Comparison of ENCODE assay signal across 8 mouse cellular contexts in the genomic region with DNA sequence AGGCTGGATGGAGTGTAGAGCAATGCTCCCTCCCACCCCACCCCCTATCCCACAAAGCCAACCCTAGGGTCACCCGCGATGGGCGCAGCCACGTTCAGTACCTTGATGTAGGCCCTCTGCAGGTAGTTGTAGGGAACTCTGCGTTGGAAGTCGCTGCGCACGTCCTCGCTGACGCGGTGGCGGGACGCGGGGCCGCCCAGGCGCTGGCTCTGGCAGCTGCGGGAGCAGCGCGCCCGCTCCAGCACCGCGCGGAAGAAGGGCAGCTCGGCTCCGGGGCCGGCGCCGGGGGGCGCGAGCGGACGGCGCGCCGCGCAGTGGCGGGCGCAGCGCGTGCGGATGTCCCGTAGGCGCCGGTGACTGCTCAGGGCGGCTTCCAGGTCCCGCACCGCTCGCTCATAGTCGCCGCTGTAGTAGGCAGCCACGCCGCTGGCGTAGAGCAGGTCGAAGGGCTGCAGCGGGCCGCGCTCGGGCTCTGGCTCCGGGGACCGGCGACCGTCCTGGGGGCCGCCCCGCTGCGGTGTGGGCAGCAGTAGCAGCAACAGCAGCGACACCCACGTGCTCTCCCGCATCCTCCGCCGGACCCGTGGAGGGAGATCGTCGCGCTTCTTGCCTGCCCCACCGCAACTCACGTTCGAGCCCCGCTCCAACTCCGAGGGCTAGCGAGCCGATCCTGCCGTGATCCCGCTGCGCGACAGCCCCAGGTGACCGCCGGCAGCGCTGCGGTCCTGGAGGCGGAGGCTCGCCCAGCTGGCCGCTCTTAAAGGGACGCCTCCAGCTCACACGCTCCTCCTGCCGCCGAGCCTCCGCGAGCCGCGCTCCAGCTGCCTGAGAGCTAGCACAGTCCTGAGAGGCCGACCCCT. TPM values are rescaled to one million over a fixed set of nuclear protein-coding genes. Genes with fewer than 3 reads are reported as not detected.
A peak's percentile ranks its signal among the peaks of the same experiment; 100 is the strongest.
DNase-seq lines count a peak whose midpoint lies in the region; ATAC-seq and TF ChIP-seq lines count a peak whose summit lies in the region.

A gene (minus strand): TSS at position 670 of the 860 bp plus-strand sequence.

- no peak for TF ChIP-seq CTCF in ES-Bruce4 (IDR thresholded peaks at IDR 0.05; ENCODE audit: low read depth, low read length)

- intact Hi-C loops in heart, postnatal 14 days (cut with DNase I): loop anchor here (5.0 kb wide), 3 partner anchors 83 to 138 kb away; no protein-coding TSS in a partner anchor

- H3K9me3 ChIP-seq in ES-Bruce4 (replicated peaks; ENCODE audit: control insufficient read depth, insufficient read depth, low read length, poor library complexity, severe bottlenecking): no peaks in the 10 kb centered on the region; the same call in 1 of the 2 replicates
- H3K9me3 ChIP-seq in forebrain, embryonic 16.5 days (ENCODE audit: control insufficient read depth, low read length): no peaks in the 10 kb centered on the region
- no peaks in the 10 kb centered on the region for H3K9me3 ChIP-seq in liver, embryonic 15.5 days (replicated peaks)
- no peaks in the 10 kb centered on the region for H3K9me3 ChIP-seq in neural tube, embryonic 14.5 days (ENCODE audit: control insufficient read depth, low read length)

- no peak for TF ChIP-seq EP300 in ES-Bruce4 (IDR thresholded peaks at IDR 0.05; ENCODE audit: insufficient read depth, low read depth, low read length)

- no peaks in the 10 kb centered on the region for H3K36me3 ChIP-seq in ES-Bruce4 (ENCODE audit: control insufficient read depth, insufficient read depth, low read length, poor library complexity, severe bottlenecking)
- H3K36me3 ChIP-seq in forebrain, embryonic 16.5 days (ENCODE audit: control insufficient read depth, insufficient read depth): no peaks in the 10 kb centered on the region
- no peaks in the 10 kb centered on the region for H3K36me3 ChIP-seq in liver, embryonic 15.5 days (replicated peaks)
- no peaks in the 10 kb centered on the region for H3K36me3 ChIP-seq in neural tube, embryonic 14.5 days (ENCODE audit: control insufficient read depth, insufficient read depth, low read length)

- H3K4me3 ChIP-seq in ES-Bruce4 (ENCODE audit: low read depth, low read length): peak within 1 kb of the TSS; percentile 86
- H3K4me3 ChIP-seq in brown adipose tissue, adult 24 weeks (ENCODE audit: insufficient read depth, low read depth, low read length): peak within 1 kb of the TSS; percentile 67
- H3K4me3 ChIP-seq in forebrain, embryonic 16.5 days (replicated peaks; ENCODE audit: low read length): peak within 1 kb of the TSS; percentile 76
- H3K4me3 ChIP-seq in liver, embryonic 15.5 days (replicated peaks): peak within 1 kb of the TSS; percentile 50
- peak within 1 kb of the TSS; percentile 66 for H3K4me3 ChIP-seq in neural tube, embryonic 14.5 days (ENCODE audit: low read depth, low read length)

- peaks cover 5% of the 10 kb centered on the region for H3K27me3 ChIP-seq in ES-Bruce4 (ENCODE audit: control insufficient read depth, insufficient read depth, low read length, poor library complexity, severe bottlenecking)
- H3K27me3 ChIP-seq in forebrain, embryonic 16.5 days (replicated peaks; ENCODE audit: control insufficient read depth, insufficient read depth, low read length): peaks cover 5% of the 10 kb centered on the region
- H3K27me3 ChIP-seq in liver, embryonic 15.5 days: peaks cover 41% of the 10 kb centered on the region
- no peaks in the 10 kb centered on the region for H3K27me3 ChIP-seq in neural tube, embryonic 14.5 days (ENCODE audit: control insufficient read depth, insufficient read depth, low read length)

- WGBS in forebrain, embryonic 16.5 days: under 1% methylated on average over 92 of the region's 101 CpGs
- WGBS in liver, embryonic 15.5 days (ENCODE audit: insufficient replicate concordance): 1% methylated on average over 99 of the region's 101 CpGs
- under 1% methylated on average over 70 of the region's 101 CpGs for WGBS in neural tube, embryonic 14.5 days

- DNase-seq in heart, postnatal 14 days: peak; percentile 76 to 77
- DNase-seq in kidney, postnatal 4 days: peak; percentile 83 to 90
- peak; percentile 73 for DNase-seq in urinary bladder, postnatal 14 days (ENCODE audit: low spot score)

- H3K27ac ChIP-seq in ES-Bruce4 (ENCODE audit: insufficient read depth, low read length): no peak within 1 kb of the TSS
- H3K27ac ChIP-seq in brown adipose tissue, adult 24 weeks (replicated peaks; ENCODE audit: low read depth, low read length): no peak within 1 kb of the TSS
- peak within 1 kb of the TSS; percentile 41; the same call in 1 of the 2 replicates for H3K27ac ChIP-seq in forebrain, embryonic 16.5 days (ENCODE audit: low read length)
- no peak within 1 kb of the TSS for H3K27ac ChIP-seq in liver, embryonic 15.5 days (replicated peaks)
- H3K27ac ChIP-seq in neural tube, embryonic 14.5 days (ENCODE audit: low read depth, low read length): peak within 1 kb of the TSS; percentile 74; the same call in 1 of the 2 replicates

- H3K9ac ChIP-seq in ES-Bruce4 (ENCODE audit: low read depth, poor library complexity, severe bottlenecking): peak within 1 kb of the TSS; percentile 28
- H3K9ac ChIP-seq in forebrain, embryonic 16.5 days (replicated peaks; ENCODE audit: low read depth, low read length): peak within 1 kb of the TSS; percentile 70
- H3K9ac ChIP-seq in liver, embryonic 15.5 days: no peak within 1 kb of the TSS; the same call in 1 of the 2 replicates
- peak within 1 kb of the TSS; percentile 70 for H3K9ac ChIP-seq in neural tube, embryonic 14.5 days (replicated peaks; ENCODE audit: low read depth, low read length)

- H3K4me1 ChIP-seq in ES-Bruce4 (ENCODE audit: control insufficient read depth, insufficient read depth, low read length): no peaks in the 10 kb centered on the region
- H3K4me1 ChIP-seq in brown adipose tissue, adult 24 weeks (ENCODE audit: control insufficient read depth, insufficient read depth, insufficient read length, low read length): no peaks in the 10 kb centered on the region
- H3K4me1 ChIP-seq in forebrain, embryonic 16.5 days (replicated peaks; ENCODE audit: control insufficient read depth, insufficient read depth, low read length): peaks cover 12% of the 10 kb centered on the region
- H3K4me1 ChIP-seq in liver, embryonic 15.5 days (replicated peaks): no peaks in the 10 kb centered on the region
- H3K4me1 ChIP-seq in neural tube, embryonic 14.5 days (ENCODE audit: control insufficient read depth, insufficient read depth, low read length): no peaks in the 10 kb centered on the region

- peak; percentile 95 for ATAC-seq in forebrain, embryonic 16.5 days
- peak; percentile 78 for ATAC-seq in liver, embryonic 15.5 days (ENCODE audit: insufficient read depth)
- peak; percentile 93 for ATAC-seq in neural tube, embryonic 14.5 days (ENCODE audit: low read depth)

- no peak for TF ChIP-seq POLR2A in ES-Bruce4 (IDR thresholded peaks at IDR 0.05; ENCODE audit: insufficient read depth, low read length)

- peak within 1 kb of the TSS; percentile 95 for H3K4me2 ChIP-seq in forebrain, embryonic 16.5 days (ENCODE audit: low read length)
- peak within 1 kb of the TSS; percentile 67 for H3K4me2 ChIP-seq in liver, embryonic 15.5 days
- H3K4me2 ChIP-seq in neural tube, embryonic 14.5 days (ENCODE audit: low read depth, low read length): peak within 1 kb of the TSS; percentile 78

RNA-seq across cellular contexts. Expression of the gene that starts here (rescaled TPM):
- 1.0 and 1.2 TPM in 2 replicates for polyA plus RNA-seq in ES-Bruce4 (2011; ENCODE audit: insufficient read depth, insufficient read length, low read depth, missing spikeins)
- 1.2 and 1.7 TPM in 2 replicates for polyA plus RNA-seq in brown adipose tissue, adult 24 weeks (2012; ENCODE audit: insufficient read depth, insufficient read length, missing spikeins)
- 0.44 TPM in 1 of 2 replicates, not detected in the other for polyA plus RNA-seq in forebrain, embryonic 16.5 days (2015; fragmentation: Nextera tagmentation; extraction: Ambion mirVana)
- 1 to 10 TPM; 4.5 to 5.2 TPM for total RNA-seq in heart, postnatal 14 days (2021)
- polyA plus RNA-seq in liver, embryonic 15.5 days (2015; fragmentation: Nextera tagmentation; extraction: Ambion mirVana): 0.76 and 0.77 TPM in 2 replicates
- polyA plus RNA-seq in neural tube, embryonic 14.5 days (2014; fragmentation: Nextera tagmentation; extraction: Ambion mirVana): 1.6 and 1.8 TPM in 2 replicates

Comparison
In these comparisons a context has a peak if more than half of its experiments do, and no peak if none do; other contexts are left out.
1. Peak in ATAC-seq, H3K4me3 ChIP-seq, H3K27ac ChIP-seq, H3K9ac ChIP-seq and H3K4me2 ChIP-seq in forebrain, embryonic 16.5 days; RNA of the gene not detected or under 1 TPM.
2. Peak in ATAC-seq, H3K4me3 ChIP-seq and H3K4me2 ChIP-seq in liver, embryonic 15.5 days; RNA of the gene not detected or under 1 TPM.